Mouse (Mus musculus): ENCODE measurements around the gene Rcan3.

The Rcan3 gene

GRCm38 (mm10) chr4:135413491-135413890, 20.2 kb downstream of the Rcan3 start:
- peak; percentile 90 for DNase-seq (ENCODE audit: low read depth, low spot score)

DNA sequence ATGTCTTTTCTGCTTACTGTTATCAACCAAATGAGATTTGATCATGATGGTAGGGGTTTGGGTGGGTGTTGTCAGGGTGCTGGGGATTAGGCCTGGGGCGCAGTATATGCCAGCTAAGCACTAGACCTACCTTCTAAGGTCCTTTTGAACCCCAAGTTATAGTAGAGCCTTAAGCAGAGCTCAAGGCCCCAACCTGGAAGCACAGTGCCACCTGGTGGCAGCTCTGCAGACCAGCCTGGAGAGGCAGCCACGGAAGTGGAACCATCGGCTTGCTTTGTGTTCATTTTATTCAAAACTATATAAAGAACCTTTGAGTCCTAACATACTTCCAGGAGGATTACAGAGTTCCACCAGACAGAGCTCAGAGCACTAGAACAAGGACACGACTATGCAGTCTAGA, 22.0 kb downstream of the Rcan3 start:
- peak; percentile 59 for DNase-seq (ENCODE audit: low read depth, low spot score)

GRCm38 (mm10) chr4:135406180-135406579, 27.5 kb downstream of the Rcan3 start:
- DNase-seq (ENCODE audit: low read depth, low spot score), result no peak

GRCm38 (mm10) chr4:135404916-135405315, 28.7 kb downstream of the Rcan3 start:
- DNase-seq (ENCODE audit: low read depth, low spot score), result no peak

DNA sequence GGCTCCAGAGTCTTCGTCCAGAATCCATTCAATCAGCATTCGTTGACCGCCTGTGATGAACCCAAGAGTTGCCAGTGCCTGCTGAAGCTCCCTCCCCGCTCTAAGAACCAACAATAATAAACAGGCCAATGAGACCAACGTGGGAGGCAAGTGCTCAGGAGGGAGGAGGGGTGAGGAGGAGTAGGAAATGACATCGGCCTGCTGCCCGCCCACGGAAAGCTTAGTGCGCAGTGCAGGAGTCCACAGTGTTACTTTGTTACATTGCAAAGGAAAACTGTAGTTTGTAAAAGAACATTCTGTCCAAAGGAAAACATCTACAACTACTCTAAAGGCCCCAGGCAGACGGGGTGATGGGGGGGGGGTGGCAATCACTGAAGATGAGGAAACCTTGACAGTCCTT, 29.6 kb downstream of the Rcan3 start:
- DNase-seq (ENCODE audit: low read depth, low spot score), result no peak

DNA sequence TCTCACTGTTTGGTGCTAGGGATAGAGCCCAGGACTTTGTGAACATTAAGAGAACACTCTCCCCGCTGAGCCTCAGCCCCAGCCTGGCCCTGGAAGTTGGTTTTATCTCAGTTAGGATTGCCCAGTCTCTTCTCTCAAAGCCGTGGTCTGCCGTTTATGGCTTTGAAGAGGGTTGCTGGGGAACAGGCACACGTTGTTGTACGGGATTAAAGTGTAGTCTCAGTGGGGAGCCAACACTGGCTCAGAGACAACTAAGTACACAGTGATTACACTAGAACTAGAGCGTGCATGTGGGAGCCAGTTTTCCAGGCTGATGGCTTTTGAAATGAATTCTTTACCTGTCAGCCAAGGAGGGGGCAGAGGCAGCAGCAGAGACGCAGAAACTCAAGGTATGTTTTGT, 31.8 kb downstream of the Rcan3 start:
- peak; percentile 51 for DNase-seq (ENCODE audit: low read depth, low spot score)

GRCm38 (mm10) chr4:135397991-135398390, 35.7 kb downstream of the Rcan3 start, which contains the start of gene Ncmap:
TSS of gene Ncmap (minus strand) at chr4:135398227.
- DNase-seq (ENCODE audit: low read depth, low spot score), result no peak

DNA sequence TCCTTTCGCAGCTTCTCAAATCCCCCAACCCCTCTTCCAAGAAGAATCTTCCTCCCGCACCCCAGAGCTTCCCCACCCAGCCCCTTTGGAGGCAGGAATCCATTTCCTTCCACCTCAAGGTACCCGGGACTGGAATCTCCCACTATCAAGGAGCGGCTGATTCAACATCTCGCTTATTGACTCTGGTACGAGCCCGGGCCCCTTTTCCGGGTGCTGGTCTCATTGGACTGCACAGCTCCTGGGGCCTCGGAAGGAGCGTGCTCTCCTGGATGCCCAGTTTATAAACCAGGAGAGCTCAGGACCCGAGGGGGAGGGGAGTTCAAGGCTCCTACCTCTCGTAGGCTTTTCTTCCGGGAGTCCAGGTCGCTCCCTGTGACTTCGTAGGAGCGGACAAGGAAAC, 36.1 kb downstream of the Rcan3 start:
- DNase-seq (ENCODE audit: low read depth, low spot score), result peak; percentile 33

DNA sequence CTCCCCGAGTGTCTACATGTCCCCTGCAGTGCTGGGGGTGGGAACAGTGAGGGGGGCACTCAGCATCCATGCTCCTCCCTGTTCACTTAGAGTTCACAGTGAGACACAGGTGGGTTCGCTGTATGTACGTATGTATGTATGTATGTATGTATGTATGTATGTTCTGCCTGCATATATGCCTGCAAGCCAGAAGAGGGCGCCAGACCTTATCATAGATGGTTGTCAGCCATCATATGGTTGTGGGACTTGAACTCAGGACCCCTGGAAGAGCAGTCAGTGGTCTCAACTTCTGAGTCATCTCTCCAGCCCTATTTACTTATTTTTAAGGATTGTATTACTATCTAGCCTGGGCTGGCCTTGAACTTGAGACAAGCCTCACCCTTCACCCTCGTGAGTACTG, 37.4 kb downstream of the Rcan3 start:
- peak; percentile 57 for DNase-seq (ENCODE audit: low read depth, low spot score)

DNA sequence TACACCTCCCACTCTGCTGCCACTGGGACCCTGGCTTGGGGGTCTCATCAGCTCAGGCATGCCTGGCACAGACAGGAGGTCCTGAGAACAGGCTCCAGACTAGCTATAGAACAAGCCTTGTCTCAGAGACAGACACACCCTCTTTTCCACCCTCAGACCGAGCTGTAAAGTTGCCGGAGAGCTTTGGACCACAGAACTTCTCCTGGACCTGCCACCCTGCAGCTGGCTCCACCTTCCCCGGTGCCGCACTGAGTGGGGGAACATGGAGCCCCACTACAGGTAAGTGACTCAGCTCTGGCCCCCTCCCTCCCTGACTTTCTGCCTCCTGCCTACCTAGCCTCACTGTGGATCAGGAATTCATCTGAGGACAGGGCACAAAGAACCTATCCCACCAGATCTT, 38.3 kb downstream of the Rcan3 start:
- no peak for DNase-seq (ENCODE audit: low read depth, low spot score)

- DNase-seq (ENCODE audit: low read depth, low spot score), result peak; percentile 40
Measured at GRCm38 (mm10) chr4:135394666-135395065, 39.0 kb downstream of the Rcan3 start.

DNA sequence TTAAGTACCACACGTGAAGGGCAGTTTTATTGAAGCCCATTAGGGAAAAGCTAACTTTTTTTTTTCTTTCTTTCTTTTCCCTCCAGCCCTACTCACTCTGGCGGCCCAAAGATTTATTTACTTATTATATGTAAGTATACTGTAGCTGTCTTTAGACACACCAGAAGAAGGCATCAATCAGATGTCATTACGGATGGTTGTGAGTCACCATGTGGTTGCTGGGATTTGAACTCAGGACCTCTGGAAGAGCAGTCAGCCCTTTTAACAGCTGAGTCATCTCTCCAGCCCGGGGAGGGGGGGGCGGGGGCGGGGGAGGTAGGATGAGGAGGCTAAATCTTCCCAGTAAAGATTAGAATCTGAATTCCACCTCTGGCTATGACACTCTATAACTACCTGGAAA, 40.3 kb downstream of the Rcan3 start:
- no peak for DNase-seq (ENCODE audit: low read depth, low spot score)

DNA sequence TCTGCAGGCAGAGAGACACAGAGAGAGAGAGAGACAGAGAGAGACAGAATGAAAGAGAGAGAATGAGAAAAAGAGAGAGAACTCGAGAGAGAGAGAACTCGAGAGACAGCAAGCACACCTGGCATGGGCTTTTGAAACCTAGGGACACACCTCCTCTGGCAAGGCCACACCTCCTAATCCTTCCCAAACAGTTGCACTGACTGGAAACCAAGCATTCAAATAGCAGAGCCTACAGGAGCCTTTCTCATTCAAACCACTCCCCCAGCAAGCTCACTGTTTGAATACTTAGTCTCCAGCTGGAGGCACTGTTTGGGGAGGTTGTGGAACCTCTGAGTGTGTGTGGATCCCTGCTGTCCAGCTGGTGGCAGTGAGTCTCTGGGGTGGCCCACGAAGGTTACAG, 40.9 kb downstream of the Rcan3 start:
- peak; percentile 72 for DNase-seq (ENCODE audit: low read depth, low spot score)

- no peak for DNase-seq (ENCODE audit: low read depth, low spot score)
Measured at GRCm38 (mm10) chr4:135391014-135391413, 42.6 kb downstream of the Rcan3 start.

DNA sequence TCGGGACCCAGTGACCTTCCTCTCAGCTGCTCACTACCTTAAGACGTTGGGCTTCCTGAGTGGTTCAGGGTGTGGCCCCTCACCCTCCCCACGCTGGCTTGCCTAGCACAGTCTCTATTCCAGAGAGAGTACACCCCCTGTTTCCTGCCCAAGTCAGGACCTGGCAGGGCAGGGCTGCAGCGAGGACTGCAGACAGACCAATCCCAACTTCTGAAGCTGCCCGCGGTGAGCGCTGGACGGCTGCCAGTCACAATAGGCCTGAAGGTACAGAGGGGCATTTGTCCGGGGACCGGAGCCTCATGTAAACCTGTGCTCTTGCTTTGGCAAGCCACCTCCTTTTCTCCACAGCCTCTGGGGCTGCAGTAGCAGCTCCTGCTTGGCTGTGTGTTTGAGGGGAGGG, 48.0 kb downstream of the Rcan3 start:
- DNase-seq (ENCODE audit: low read depth, low spot score), result no peak

- DNase-seq (ENCODE audit: low read depth, low spot score), result peak; percentile 87
Measured at GRCm38 (mm10) chr4:135382316-135382715, 51.3 kb downstream of the Rcan3 start.

- peak; percentile 95 for DNase-seq (ENCODE audit: low read depth, low spot score)
Measured at GRCm38 (mm10) chr4:135381355-135381754, 52.3 kb downstream of the Rcan3 start.

DNA sequence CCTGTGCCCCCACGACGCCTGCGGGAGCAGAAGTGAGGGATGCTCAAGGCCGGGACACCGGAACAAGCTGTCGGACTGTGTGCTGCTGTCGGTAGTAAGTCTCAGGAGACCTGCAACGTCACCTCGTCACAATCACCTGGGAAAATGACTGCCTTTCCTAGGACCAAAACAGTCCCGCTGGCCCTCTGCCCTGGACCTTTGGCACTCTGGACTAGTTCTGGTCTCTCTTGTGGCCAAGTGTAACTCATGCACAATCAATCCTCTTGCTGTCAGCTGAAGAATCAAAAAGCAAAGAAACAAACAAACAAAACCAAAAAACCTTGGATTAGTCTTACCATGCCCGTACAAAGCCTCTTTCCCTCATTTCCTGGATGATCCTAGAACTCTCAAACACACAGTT, 56.4 kb downstream of the Rcan3 start:
- DNase-seq (ENCODE audit: low read depth, low spot score), result no peak

GRCm38 (mm10) chr4:135375444-135375843, 58.2 kb downstream of the Rcan3 start:
- peak; percentile 77 for DNase-seq (ENCODE audit: low read depth, low spot score)

GRCm38 (mm10) chr4:135373299-135373698, 60.4 kb downstream of the Rcan3 start:
- DNase-seq (ENCODE audit: low read depth, low spot score), result peak; percentile 81

- DNase-seq (ENCODE audit: low read depth, low spot score), result no peak
Measured at GRCm38 (mm10) chr4:135370372-135370771, 63.3 kb downstream of the Rcan3 start.

- no peak for DNase-seq (ENCODE audit: low read depth, low spot score)
Measured at GRCm38 (mm10) chr4:135362828-135363227, 70.8 kb downstream of the Rcan3 start.
